Mouse (Mus musculus) forebrain, embryonic 12.5 days (tissue): ENCODE measurements around the gene Gpr85. TPM values are rescaled to one million over a fixed set of nuclear protein-coding genes. Genes with fewer than 3 reads are reported as not detected.
A peak's percentile ranks its signal among the peaks of the same experiment; 100 is the strongest.
"Not testable (repeated sequence)": the region's sequence is repeated elsewhere in the genome, so short reads cannot be mapped to it uniquely, and the experiment has no call there.

Experiments
- ATAC-seq: fragments of 200-750 bp; cut with Nextera tagmentation; 2 replicates; pipeline ENCODE4 v1.8.0; 2017; ENCODE audit warnings: moderate TSS enrichment; ENCODE audit not compliant: low FRiP score
- H3K27ac ChIP-seq: fragments of 300-500 bp; sonication (generic); 2 replicates; pipeline ENCODE4 v1.5.1; 2016; ENCODE audit warnings: mild to moderate bottlenecking
- H3K27me3 ChIP-seq: fragments of 300-500 bp; sonication (generic); 2 replicates; pipeline ENCODE4 v1.6.1; 2016; ENCODE audit warnings: mild to moderate bottlenecking
- H3K36me3 ChIP-seq: fragments of 300-500 bp; sonication (generic); replicated peaks from 2 replicates; pipeline ENCODE4 v1.6.1; 2016; ENCODE audit warnings: mild to moderate bottlenecking
- H3K4me1 ChIP-seq: fragments of 300-500 bp; sonication (generic); 2 replicates; pipeline ENCODE4 v1.6.1; 2016
- H3K4me2 ChIP-seq: fragments of 300-500 bp; sonication (generic); 2 replicates; pipeline ENCODE4 v1.6.1; 2016; ENCODE audit warnings: mild to moderate bottlenecking, moderate library complexity
- H3K4me3 ChIP-seq: fragments of 300-500 bp; sonication (generic); replicated peaks from 2 replicates; pipeline ENCODE4 v1.5.1; 2016; ENCODE audit warnings: mild to moderate bottlenecking
- H3K9ac ChIP-seq: fragments of 300-500 bp; sonication (generic); 2 replicates; pipeline ENCODE4 v1.6.1; 2016; ENCODE audit warnings: mild to moderate bottlenecking
- H3K9me3 ChIP-seq: fragments of 300-500 bp; sonication (generic); 2 replicates; pipeline ENCODE4 v1.6.1; 2016
- WGBS: fragments of 180-500 bp; shearing (Covaris S2); methylation state at CpG from one replicate; pipeline ENCODE4 v1.1.7; 2016; 5-methylcytosine and 5-hydroxymethylcytosine counted together
- polyA plus RNA-seq: library from polyadenylated mRNA; unstranded; fragments of >200 nt; fragmentation: Nextera tagmentation; extraction: Ambion mirVana; gene quantifications from 2 replicates; pipeline ENCODE4 v1.2.1, GENCODE M21; 2016

Gpr85 gene
- polyA plus RNA-seq, 1 experiment from 2014 or later, result 33.5 TPM

DNA sequence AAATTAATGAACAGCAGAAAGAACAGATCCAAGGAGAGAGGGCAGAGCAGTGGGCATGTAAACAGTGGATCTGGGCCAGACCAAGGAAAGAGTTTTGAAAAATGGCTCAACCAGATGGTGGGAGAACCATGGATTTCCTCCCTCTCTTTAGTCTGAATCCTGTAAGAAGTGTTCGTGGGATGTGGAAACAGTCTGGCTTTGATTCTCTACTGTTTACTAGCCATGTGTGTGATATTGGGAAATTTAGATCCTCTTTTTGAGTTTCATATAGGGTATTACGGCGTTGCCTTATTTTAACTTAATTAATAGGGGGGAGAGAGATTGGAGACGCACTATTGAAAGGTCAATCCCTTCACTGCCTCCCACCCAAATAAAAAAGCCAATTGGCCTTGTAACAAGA lies 13.5 kb upstream of the Gpr85 start:
- no peak overlapping the region for H3K9ac ChIP-seq
- no peaks in the 10 kb centered on the region for H3K9me3 ChIP-seq
- H3K4me2 ChIP-seq, result no peak overlapping the region
- no peak overlapping the region for H3K27ac ChIP-seq
- no peaks in the 10 kb centered on the region for H3K4me1 ChIP-seq
- no peak for ATAC-seq
- H3K4me3 ChIP-seq, result no peak overlapping the region
- H3K27me3 ChIP-seq, result no peaks in the 10 kb centered on the region
- WGBS, result 71% methylated on average over 4 of the region's 4 CpGs
- no peaks in the 10 kb centered on the region for H3K36me3 ChIP-seq

DNA sequence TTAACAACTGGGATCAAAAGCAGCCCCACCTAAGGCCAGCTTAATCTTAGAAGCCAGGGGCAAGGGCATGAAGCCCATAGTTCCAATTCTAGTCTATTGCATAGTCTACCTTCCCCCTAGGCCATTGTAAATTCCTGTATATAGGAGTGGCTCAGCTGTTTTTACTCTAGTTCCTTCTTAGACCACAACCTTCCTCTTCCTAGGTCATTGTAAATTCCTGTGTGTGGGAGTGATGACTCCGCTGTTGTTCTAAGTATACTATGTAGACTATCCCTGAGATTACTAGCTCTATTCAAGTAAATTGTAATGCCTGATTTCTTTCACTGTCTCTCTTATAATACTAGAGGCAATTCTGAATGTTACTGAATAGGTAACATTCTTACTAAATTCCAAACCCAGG lies 6.3 kb upstream of the Gpr85 start:
- H3K36me3 ChIP-seq, H3K4me3 ChIP-seq, ATAC-seq, H3K4me1 ChIP-seq, H3K9me3 ChIP-seq, H3K9ac ChIP-seq, H3K4me2 ChIP-seq, H3K27me3 ChIP-seq, H3K27ac ChIP-seq: not testable (repeated sequence)
- 93% methylated on average over 1 of the region's 1 CpGs for WGBS

DNA sequence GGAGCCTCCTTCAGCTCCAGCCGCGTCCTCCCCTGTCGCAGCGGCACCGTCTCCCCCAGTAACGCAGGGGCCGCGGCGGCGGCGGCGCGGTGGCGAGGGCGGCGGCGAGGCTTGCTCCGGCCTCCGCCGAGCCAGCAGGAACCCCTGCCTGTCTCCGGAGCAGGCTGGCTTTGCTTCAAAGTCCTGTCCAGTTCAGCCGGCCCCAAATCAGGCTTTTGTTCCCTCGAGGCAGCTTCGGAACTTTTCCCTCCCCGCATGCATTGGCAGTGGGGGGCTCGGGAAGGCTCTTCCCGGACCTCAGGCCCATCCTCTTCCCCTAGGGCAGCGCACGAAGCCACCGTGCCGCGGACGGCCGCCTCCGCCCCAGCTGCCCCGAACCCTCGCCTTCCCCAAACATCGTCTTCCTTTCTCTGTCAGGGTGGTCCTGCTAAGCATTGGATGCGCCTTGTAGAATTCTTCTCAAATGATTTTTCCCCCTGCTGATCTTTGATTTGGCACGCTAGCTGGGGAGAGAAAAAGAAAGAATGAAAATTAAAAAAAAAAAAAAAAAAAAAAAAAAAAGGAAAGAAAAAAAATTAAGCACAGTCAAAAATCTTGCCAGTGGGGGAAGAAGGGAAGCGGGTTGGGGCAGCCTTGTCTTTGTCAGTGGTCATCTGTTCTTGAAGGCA lies 931 bp downstream of the Gpr85 start:
- peak overlapping the region; percentile 74 for H3K4me2 ChIP-seq
- WGBS, result under 1% methylated on average over 41 of the region's 41 CpGs
- no peaks in the 10 kb centered on the region for H3K27me3 ChIP-seq
- peak; percentile 93 for ATAC-seq
- peak overlapping the region; percentile 86 for H3K9ac ChIP-seq
- H3K4me3 ChIP-seq, result peak overlapping the region; percentile 60
- H3K36me3 ChIP-seq, result no peaks in the 10 kb centered on the region
- H3K4me1 ChIP-seq, result peaks cover 20% of the 10 kb centered on the region
- H3K9me3 ChIP-seq, result no peaks in the 10 kb centered on the region
- peak overlapping the region; percentile 96 for H3K27ac ChIP-seq

DNA sequence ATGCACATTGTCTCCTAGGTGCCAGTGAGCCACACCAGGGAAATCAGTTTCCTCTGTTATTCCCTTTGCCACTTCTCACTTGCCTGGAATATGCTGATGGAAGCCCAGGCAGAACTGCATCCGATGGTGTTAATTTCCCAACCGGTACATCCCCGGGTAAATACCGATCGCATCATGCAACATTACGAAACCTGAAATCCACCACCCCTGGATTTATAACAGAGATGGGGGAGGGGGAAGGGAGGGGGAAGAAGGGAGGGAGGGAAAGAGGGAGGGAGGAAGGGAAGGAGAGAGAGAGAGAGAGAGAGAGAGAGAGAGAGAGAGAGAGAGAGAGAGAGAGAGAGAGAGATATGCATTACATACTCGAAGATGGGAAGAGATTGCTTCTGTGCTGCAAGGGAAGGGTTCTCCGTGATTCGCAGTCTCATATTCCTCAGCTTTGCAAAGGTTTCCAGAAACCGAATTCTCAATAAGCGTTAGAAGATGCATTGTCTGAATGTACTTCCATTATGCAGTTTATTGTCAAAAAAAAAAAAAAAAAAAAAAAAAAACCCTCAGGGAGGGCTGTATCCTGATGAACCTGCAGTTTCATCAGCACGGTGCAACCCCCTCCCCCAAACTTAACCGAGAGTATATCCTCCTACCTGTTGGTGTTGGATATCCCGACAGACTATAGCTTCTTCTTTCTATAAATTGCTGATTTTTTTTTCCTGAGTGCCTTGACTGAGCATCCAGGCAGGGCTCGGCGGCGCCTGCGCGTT lies 1.6 kb downstream of the Gpr85 start:
- Histone ChIP-seq H3K4me3 (peak overlapping the region; percentile 60), H3K9ac (peak overlapping the region; percentile 86), H3K36me3 (no peaks in the 10 kb centered on the region), H3K4me1 (peaks cover 20% of the 10 kb centered on the region), H3K4me2 (peak overlapping the region; percentile 74), H3K27me3 (no peaks in the 10 kb centered on the region), H3K9me3 (no peaks in the 10 kb centered on the region), H3K27ac (peak overlapping the region; percentile 96)
- 1% methylated on average over 19 of the region's 19 CpGs for WGBS
- ATAC-seq, result peak; percentile 43

DNA sequence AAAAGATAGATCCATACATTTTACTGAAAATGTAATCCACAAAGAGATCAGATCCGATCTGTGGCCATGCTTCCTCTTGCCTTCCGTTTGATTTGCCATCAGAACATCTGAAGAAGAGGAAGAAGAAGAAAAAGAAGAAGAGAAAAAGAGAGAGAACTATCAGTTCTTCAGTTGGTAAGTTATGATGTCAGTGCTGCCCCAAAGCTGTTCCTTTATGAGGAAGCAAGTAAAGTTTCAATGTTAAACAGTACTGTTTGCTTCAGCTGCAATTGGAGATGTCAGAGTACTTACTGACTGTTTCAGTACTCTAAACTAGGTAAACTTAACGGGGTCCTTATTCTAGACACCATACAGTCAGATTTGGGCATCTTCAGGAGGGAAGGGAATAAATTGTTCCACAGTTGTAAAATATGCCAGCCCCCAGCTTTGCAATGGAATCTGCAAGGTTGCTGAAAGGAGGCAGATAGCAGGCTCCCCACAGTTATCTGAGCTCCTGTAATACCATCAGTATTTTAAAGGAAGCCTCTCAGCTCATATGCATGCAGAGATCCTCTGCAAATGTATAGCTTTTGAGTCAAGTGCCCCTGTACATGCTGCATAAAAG lies 2.7 kb downstream of the Gpr85 start:
- Histone ChIP-seq H3K9me3 (no peaks in the 10 kb centered on the region), H3K27me3 (no peaks in the 10 kb centered on the region), H3K36me3 (no peaks in the 10 kb centered on the region), H3K4me2 (peak overlapping the region; percentile 74), H3K4me3 (peak overlapping the region; percentile 60), H3K9ac (peak overlapping the region; percentile 86), H3K4me1 (peaks cover 20% of the 10 kb centered on the region), H3K27ac (peak overlapping the region; percentile 96)
- WGBS, result 78% methylated on average over 3 of the region's 3 CpGs
- ATAC-seq, result no peak

DNA sequence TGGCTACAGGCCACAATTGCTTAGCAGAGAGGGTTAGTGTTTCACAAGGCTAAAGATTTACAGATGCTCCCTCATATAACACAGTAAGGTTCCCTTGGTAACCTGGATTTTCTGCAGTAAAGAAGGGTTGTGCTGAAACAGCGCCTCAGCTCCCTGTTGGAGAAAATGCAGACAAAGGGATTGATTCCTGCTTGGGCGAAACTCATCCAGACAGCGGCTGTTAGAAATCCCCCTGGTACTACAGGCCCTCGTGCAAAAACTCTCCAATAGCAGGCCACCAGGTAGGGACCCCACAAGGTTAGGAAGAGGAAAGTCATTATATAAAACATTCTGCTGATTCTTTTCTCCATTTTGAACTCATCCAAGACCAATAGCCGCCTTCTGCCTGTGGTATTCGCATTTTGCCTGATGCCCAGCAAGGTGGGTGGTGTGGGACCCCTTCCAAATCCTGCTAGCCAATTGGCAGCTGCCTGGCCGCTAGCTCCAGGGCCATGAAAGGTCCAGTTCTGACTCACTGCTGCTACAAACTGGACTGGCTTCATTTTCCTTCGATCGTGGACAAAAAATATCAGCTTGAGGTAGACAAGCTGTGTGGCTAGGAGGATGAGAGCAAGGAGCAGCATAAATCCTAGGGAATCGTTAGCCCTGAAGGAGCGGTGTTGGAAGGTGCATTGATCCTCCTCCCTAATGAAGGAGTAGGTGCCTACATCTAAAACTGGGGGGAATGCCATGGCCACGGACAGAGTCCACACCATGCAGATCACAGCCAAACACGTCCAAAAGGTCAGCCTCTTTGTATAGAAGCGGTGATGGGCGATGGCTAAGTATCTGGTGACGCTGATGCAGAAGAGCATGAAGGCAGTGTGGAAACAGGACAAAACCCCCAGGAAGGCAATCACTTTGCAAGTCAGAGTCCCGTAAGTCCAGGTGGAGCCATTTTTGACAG lies 3.7 kb downstream of the Gpr85 start:
- ATAC-seq, result 0 out of 2 replicates have a peak, but pooled peaks have one; percentile 7
- Histone ChIP-seq H3K9me3 (no peaks in the 10 kb centered on the region), H3K4me2 (peak overlapping the region; percentile 74), H3K4me3 (peak overlapping the region; percentile 60), H3K27ac (peak overlapping the region; percentile 67), H3K9ac (peak overlapping the region; percentile 44), H3K36me3 (no peaks in the 10 kb centered on the region), H3K4me1 (peaks cover 20% of the 10 kb centered on the region), H3K27me3 (no peaks in the 10 kb centered on the region)
- 49% methylated on average over 17 of the region's 17 CpGs for WGBS

DNA sequence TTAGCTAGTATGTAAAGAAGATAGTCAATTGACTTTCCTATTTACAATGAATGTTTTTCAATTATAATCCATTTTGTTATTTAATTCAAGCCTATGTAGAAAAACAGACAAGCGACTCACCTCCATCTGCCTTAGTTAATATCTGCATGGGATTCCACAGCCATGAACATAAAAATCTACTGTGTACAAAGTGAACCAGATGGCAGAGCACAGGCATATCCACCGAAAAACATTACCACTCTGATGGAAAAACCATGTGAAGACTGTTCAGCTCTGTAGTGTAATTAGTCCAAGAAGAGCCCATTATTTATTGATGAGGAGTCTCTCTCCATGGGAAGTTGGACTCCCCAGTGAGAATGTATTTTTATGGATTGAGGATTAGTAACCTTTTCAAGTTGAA lies 7.0 kb downstream of the Gpr85 start:
- Histone ChIP-seq H3K36me3 (no peaks in the 10 kb centered on the region), H3K27ac (no peak overlapping the region), H3K9me3 (no peaks in the 10 kb centered on the region), H3K4me2 (no peak overlapping the region), H3K27me3 (no peaks in the 10 kb centered on the region), H3K4me3 (no peak overlapping the region), H3K4me1 (peaks cover 16% of the 10 kb centered on the region), H3K9ac (no peak overlapping the region)
- no peak for ATAC-seq
- 58% methylated on average over 2 of the region's 2 CpGs for WGBS

DNA sequence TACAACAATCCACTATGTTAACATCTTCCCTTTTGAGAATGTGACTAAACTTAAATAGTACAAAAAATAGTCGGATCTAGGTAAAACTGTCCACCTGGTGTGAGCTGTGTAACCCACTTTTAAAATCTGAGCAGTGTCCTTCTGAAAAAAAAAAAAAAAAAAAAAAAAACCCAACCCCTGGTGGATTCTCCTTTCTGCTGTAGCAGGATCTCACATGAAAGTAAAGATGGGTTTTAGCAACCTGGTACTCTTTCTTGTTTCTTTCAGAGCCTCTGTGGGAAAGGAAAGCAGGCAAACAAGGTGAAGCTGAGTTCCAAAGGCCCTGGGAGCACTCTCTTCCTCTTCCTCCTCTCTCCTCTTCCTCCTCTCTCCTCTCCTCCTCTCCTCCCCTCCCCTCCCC lies 10.9 kb downstream of the Gpr85 start:
- Histone ChIP-seq H3K4me3 (no peak overlapping the region), H3K27me3 (no peaks in the 10 kb centered on the region)
- no peak for ATAC-seq

DNA sequence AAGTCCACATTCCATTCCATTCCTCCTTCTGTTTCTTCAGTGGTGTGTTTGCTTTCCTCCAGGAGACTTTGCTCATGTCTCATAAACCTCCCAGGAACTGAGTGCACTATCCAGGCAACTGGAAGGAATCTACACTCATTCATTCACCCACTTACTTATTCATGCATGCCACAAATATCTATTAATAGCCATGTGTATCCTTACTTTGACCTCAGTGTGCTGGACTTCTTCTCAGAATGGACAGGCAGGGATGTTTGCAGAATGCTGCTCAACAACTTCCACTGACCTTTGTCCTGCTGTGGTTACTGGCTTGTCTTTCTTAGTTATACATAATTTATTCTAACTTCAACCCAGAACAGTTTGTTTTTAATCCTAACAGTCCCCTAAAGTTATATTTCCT lies 23.1 kb downstream of the Gpr85 start:
- H3K27ac ChIP-seq, result no peak overlapping the region
- no peaks in the 10 kb centered on the region for H3K9me3 ChIP-seq
- H3K4me1 ChIP-seq, result 0 out of 2 replicates have a peak, but pooled peaks cover 2% of the 10 kb centered on the region
- H3K36me3 ChIP-seq, result no peaks in the 10 kb centered on the region
- no peak overlapping the region for H3K4me3 ChIP-seq
- ATAC-seq, result no peak
- H3K9ac ChIP-seq, result no peak overlapping the region
- no peak overlapping the region for H3K4me2 ChIP-seq
- no peaks in the 10 kb centered on the region for H3K27me3 ChIP-seq

More for the DNA sequence above, 10.9 kb downstream of the Gpr85 start:
- H3K4me2 ChIP-seq, result no peak overlapping the region
- H3K4me1 ChIP-seq, result no peaks in the 10 kb centered on the region
- H3K27ac ChIP-seq, result no peak overlapping the region
- no peaks in the 10 kb centered on the region for H3K36me3 ChIP-seq
- no peak overlapping the region for H3K9ac ChIP-seq
- 92% methylated on average over 1 of the region's 1 CpGs for WGBS
- H3K9me3 ChIP-seq, result no peaks in the 10 kb centered on the region

DNA sequence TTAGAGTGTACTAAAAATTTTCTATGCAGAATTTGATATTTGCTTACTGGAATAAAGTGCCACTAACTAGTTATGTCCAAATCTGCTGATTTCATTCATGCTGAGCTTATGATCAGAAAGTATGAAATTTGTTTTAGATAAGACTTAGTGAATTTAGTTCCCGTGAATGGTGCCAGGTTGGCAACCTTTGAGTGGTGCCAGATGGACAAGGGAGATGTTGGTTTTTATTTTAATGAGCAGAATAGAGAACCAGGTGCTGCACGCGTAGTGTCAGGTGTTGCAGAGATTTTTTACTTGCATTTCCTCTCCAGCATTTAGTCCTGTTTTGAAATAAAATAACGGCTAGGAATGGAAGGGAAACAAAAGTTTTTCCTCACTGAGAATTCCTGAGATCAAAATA lies 27.6 kb downstream of the Gpr85 start:
- no peaks in the 10 kb centered on the region for H3K4me1 ChIP-seq
- no peak overlapping the region for H3K4me2 ChIP-seq
- no peak overlapping the region for H3K27ac ChIP-seq
- no peak overlapping the region for H3K9ac ChIP-seq
- ATAC-seq, result no peak
- H3K27me3 ChIP-seq, result no peaks in the 10 kb centered on the region
- no peaks in the 10 kb centered on the region for H3K36me3 ChIP-seq
- WGBS, result 84% methylated on average over 4 of the region's 4 CpGs
- H3K9me3 ChIP-seq, result no peaks in the 10 kb centered on the region
- no peak overlapping the region for H3K4me3 ChIP-seq

DNA sequence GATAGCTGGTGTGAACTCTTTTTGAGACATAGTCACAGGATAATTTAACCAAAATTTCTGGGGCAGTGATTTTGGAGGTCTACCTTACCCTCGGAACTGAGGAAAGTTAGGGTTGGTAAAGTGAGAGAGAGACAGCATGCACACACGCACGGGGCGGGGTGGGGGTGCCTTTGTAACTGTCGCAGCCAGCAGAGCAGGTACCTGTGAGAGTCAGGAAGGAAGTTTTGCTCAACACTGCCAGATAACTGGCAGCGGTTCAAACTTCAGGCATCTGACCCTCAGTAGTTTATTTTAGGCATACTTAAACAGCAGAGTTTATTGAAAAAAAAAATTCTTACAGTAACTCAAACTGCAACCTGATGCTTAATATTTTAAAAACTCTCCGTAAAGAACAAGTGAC lies 39.7 kb downstream of the Gpr85 start:
- ATAC-seq, result no peak
- no peak overlapping the region for H3K27ac ChIP-seq
- no peak overlapping the region for H3K4me3 ChIP-seq
- H3K36me3 ChIP-seq, result no peaks in the 10 kb centered on the region
- WGBS, result 74% methylated on average over 7 of the region's 7 CpGs
- H3K4me1 ChIP-seq, result no peaks in the 10 kb centered on the region
- H3K4me2 ChIP-seq, result no peak overlapping the region
- no peak overlapping the region for H3K9ac ChIP-seq
- no peaks in the 10 kb centered on the region for H3K9me3 ChIP-seq
- H3K27me3 ChIP-seq, result no peaks in the 10 kb centered on the region

DNA sequence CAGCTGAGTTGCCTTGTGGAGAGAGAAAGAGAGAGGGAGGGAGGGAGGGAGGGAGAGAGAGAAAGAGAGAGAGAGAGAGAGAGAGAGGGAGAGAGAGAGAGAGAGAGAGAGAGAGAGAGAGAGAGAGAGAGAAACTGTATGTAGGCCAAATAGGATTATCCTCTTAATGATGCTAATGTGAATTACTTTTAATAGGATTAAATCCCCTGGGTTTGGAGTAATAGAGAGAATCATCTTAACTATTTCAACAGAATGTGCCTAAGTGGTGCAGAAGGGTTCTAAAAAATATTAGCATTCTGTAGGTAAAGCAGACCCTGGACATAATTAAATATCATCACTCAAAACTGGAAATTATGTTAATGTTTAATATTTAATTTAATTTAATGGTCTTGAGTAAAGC lies 42.4 kb downstream of the Gpr85 start:
- no peak overlapping the region for H3K27ac ChIP-seq
- ATAC-seq, result no peak
- H3K4me3 ChIP-seq, result no peak overlapping the region
- H3K36me3 ChIP-seq, result no peaks in the 10 kb centered on the region
- H3K4me1 ChIP-seq, result no peaks in the 10 kb centered on the region
- H3K27me3 ChIP-seq, result no peaks in the 10 kb centered on the region
- no peaks in the 10 kb centered on the region for H3K9me3 ChIP-seq
- no peak overlapping the region for H3K9ac ChIP-seq
- no peak overlapping the region for H3K4me2 ChIP-seq
